Mouse (Mus musculus): ENCODE measurements around the gene Mogat2.

- TF ChIP-seq CTCF (IDR thresholded peaks at IDR 0.05; ENCODE audit: borderline replicate concordance, insufficient read depth, low read length) (no peak), POLR2A (IDR thresholded peaks at IDR 0.05; ENCODE audit: low read depth, low read length) (no peak)
Measured at GRCm38 (mm10) chr7:99268506-99268900, 30.1 kb upstream of the Mogat2 start.
